Mouse (Mus musculus): ENCODE measurements around the gene Egfr.

The Egfr gene

DNA sequence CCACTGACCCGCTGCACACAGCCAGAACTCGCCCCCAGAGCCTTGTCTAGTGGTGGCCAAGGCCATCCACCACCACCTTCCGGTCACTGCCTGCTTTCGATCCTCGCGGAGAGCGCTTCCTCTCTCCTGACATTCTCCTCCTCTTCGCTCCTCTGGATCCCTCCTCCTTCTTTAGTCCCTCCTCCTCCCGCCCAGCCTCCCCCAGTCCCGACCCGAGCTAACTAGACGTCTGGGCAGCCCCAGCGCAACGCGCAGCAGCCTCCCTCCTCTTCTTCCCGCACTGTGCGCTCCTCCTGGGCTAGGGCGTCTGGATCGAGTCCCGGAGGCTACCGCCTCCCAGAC lies at the start of gene Egfr:
Egfr (plus strand) TSS at position 197 of the 342 bp plus-strand sequence.
- DNase-seq: no peak

DNA sequence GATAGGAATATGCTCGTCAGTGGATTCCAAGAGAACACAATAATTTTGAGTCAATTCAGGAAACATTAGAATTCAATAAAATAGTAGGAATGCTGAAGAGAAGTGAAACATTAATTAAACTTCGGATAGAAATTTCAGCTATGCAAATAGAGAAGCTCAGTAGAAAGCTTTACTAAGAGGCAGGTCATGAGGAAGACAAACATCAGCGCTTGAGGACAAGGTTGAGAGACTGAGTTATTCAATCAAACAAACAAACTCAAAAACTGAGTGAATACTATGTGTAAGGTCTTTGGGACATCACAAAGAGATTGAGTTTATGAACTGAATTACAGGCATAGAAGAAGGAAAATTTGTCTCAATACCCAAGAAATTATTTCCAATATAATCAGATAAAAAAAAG lies 48.8 kb upstream of the Egfr start:
- no peak for DNase-seq

DNA sequence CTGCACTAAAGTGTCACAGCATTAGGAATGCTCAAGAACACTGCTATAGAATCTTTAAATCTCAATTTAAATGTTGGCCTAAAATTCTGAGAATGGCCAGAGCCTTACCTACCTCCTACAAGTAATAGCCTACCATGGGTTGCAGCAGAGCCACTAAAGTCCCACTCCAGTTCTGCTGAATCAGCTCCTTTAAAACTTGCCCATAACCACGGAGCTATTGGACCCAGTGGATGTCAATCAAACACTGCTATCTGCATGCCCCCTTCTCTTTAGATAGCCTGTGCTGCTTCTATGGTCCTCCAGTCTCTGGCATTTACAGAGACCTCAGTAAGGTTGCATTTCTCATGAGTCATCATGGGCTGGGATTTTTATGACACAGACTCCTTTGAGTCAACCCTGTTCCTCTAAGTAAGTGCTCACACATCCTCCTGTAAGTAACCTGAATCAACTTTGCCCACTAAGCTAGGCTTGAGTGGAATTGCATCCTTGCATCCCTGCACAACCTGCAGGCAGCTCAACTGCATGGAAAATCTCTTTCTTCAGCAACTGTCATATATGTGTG lies 16.8 kb upstream of the Egfr start:
- no peak for DNase-seq

DNA sequence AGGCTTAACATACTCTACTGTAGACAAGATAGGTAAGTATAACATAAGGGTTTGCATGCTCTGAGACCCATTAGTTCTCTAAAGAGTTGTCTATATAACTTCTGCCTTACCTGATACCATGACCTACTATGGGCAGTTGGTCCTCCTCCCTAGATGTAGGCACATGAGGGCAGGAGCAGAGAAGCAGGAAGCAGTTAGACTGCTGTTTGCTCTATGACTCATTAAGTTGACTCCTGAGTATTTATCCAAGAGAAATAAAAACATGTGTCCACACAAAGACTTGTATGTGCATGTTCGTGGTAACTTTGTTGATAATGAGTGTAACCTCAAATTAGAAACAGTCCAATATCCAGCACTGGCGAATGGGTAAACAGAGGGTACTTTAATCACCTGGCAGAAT lies 14.7 kb upstream of the Egfr start:
- no peak for DNase-seq

DNA sequence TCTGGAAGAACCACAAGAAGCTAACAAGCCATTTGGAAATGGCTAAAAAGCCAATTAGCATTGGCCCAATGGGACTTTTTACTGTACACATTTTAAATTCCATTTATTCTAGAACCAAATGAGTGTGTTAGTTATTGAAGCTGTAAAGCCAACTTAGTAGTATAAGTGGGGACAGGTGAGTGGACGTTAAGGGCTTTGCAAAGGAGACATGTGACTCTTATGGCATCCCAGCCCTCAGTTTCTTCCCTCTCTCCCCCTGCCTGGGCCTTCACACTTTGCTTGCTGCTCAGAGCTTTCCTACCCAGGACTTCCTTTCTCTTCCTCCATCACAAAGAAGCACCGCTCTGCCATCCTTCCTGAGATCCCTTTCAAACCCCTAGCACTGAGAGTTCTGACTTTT lies 13.3 kb upstream of the Egfr start:
- no peak for DNase-seq

DNA sequence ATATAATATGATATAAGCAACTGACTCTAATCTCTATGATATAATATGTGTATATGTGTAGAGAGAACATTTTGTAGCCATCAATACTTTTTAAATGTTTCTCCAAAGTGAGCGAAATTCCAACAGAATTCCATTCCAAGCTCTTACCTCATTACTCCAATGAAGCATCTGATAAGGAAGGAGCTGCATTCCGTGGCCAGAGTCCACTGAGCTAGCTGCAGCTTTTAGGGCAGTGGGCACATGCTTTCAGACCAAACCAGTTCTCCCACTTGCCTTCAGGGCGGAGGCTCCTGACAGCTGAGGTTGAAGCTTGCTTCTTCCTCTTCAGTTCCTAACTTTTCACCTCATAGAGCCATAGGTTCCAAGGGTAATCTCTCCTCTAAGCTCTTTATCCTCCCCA lies 12.8 kb upstream of the Egfr start:
- no peak for DNase-seq

DNA sequence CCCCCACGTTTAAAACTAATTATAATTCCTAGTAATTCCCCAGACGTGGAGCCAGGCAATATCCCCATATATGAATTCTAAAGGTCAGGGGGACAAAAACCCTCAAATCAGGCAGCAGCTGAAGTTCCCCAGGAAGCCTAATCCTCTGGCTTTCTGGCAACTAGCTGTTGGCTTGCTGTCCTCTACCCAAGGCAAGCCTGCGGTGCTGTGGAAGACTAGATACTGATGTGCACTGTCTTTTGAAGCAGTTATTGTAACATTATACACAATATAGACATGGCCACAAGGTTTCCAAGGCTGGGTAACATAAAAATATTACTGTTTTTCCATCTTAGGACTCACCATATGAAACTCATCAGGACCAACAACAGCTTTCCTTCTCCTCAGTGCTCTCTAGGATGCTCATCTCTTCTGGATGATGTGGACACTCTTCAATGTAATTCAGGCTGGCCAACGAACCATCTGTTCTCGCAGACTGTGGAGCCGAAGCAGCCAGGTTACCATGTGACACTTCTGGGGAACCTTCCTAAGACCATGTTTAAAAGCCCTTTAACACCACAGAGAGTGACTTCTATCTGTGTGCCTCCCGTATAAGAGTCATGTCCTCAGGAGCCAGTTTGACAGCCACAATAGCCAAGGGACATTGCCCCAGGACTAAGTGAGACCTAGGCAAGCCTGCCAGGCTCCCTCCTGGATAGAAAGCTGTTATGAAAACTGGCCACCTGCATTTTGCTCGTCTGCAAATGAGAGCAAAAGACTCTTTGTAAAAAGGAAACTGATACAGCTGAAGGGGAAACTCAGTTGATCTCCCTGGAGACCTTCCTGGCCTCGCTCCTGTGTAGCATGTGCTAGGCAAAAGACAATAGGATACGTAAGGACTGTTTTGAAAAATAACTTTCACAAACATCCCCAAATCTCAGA lies 11.1 kb upstream of the Egfr start:
- no peak for DNase-seq

DNA sequence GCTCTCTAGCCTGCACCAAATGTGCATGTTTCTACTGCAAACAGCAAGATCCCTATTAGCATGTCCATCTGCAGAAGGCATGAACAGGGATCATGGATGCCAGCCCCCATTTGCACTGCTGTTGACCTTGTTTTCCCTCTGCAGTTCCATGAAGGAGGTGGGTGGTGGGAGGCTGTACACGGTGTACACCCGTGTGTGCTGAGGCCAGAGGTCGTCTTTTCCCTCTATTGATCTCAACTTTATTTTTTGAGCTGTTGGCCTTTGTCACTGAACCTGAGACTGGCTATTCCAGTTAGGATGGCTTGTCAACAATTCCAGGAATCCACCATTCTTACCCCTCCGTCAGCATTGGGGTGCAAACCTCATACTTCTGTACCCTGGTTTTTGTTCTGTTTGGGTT lies 9.8 kb upstream of the Egfr start:
- no peak for DNase-seq

DNA sequence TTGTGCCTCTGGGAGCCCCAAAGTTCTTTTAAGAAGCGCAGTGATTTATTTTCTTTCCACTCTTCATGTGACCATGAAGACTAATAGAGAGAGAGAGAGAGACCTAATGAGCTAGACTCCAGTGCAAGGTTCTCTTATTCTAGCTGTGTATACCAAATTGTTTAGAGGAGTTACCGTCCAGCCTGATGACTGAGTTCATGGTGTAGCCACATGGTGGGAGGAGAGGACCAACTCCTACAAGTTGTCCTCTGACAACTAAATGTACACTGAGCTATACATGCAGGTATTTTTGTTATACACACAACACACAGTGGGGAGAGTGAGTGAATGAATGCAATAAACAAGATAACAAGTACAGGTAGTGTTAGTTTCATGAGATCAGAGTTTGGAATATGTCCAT lies 9.2 kb upstream of the Egfr start:
- DNase-seq: no peak

DNA sequence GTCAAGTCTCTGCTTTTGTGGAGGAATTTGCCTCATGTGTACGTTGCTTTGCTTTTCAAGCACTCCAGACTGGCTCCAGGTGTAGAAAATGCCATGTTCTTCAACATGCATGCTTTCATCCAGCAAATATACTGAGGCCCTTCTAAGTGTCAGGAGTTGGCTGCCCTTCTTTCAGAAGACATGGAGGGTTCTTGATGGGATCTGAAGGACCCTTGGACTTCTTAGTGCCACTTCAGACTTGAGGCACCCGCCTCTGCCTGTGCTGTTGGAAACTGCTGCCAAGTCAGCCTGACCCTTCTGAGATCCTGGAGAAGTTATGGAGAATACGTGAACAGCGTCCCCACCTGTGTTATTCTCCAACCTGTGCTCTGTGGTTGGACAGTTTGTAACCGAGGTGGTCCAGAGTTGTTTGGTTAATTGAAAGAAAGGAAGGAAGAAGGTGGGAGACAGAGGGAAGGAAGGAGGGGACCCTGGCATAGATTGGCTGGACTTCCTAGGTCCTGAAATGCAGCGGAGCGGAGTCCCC lies 483 bp upstream of the Egfr start:
- DNase-seq: no peak

DNA sequence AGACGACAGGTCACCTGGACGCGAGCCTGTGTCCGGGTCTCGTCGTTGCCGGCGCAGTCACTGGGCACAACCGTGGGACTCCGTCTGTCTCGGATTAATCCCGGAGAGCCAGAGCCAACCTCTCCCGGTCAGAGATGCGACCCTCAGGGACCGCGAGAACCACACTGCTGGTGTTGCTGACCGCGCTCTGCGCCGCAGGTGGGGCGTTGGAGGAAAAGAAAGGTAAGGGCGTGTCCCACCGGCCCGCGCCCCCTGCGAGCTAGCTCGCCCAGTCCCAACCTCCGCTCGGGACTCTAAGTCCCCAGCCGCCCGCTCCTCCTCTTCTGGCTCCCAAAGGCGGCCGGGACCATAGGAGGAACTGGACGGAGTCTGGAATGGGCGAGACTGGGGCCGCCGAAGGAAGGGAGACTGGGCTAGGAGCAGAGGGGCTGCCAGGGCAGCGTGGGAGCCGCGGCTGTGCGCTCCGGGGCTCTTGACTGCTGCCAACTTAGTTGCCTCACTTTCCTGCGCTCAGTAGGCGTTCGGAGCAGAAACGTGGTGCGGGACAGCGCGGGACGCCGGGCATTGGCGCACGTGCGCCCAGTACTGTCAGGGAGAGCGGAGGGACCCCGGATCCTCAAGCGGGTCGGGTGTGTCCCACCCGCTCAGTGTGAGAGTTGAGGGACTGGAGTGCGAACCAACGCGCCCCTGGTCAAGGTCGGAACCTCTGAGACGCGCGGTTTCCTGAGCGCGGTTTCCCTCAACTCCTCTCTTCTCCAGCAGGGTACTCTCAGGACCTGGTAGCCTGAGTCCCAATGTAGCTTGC lies 548 bp downstream of the Egfr start:
- DNase-seq: no peak

DNA sequence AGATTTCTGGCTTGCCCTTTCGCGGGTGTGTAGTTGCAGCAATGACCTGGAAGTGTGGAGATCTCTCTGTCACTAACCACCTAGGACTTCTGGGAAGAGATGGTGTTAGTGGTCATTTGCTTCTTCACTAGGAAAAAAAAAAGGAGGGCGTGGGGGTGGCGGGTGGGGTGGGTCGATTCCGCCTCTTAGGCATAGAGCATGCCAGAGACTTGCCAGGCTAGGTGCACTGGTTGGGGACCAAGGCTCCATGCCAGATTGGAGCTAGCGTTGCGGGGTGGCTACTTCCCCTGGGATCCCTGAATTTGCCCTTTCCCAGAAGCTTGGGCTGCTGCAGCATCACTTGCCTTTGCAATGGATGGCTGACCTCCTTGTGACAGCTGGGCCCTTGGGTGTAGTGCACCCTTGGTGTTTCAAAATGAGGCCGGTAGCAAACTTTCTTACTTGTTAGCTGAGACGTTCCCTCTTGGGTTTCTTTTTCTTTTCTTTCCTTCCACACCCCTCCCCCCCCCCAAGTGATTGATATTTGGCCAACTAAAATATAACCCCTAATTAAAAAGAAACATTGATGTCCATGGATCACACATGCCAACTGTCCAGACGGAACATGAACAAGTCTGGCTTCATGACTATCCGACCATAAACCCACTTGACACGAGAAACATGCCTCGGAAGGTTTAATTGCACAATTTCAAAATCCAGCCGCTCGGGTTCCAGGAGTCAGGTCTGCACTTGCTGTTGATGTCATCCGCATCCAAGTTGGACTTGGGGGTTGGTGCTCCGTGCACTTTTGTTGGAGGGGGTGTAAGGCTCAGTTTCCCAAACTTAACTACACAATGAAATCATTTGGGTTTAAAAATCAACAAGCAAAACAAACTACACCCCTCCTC lies 1.4 kb downstream of the Egfr start:
- no peak for DNase-seq

DNA sequence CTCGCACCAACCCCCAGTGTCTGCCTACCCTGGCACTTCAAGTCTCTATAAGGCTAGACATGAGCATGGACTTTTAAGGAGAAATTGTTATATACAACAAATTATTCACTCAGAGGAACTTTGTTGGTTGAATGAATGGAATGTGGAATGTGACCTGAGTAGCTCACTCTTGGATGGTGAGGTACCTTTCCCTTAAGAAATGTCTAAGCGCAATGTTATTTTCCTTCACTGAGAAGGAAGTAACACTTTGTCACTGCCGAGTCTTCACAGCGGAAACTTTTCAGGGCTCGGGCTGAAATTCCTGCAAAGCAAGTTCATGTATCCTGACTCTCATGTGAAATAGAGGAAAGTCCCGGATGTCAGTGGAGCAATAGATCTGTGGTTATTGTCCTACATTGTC lies 7.9 kb downstream of the Egfr start:
- DNase-seq: no peak

DNA sequence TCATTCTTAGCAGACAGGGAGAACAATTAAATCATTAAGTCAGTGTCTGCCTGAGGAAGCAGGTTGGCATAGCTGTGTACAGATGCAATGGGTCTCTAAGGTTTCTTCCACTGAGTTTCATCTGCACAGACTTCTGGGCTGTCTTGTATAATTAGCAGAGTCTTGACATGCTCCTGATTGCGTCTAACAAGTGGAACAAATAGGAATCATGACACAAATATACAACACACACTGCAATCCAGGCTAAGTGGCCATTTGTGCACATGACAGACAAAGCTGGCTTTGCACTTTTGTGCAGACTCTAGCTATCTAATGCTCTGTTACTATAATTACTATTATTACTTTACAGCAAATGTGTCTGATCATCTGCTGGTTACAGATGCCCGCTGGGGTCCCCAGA lies 9.2 kb downstream of the Egfr start:
- DNase-seq: no peak

DNA sequence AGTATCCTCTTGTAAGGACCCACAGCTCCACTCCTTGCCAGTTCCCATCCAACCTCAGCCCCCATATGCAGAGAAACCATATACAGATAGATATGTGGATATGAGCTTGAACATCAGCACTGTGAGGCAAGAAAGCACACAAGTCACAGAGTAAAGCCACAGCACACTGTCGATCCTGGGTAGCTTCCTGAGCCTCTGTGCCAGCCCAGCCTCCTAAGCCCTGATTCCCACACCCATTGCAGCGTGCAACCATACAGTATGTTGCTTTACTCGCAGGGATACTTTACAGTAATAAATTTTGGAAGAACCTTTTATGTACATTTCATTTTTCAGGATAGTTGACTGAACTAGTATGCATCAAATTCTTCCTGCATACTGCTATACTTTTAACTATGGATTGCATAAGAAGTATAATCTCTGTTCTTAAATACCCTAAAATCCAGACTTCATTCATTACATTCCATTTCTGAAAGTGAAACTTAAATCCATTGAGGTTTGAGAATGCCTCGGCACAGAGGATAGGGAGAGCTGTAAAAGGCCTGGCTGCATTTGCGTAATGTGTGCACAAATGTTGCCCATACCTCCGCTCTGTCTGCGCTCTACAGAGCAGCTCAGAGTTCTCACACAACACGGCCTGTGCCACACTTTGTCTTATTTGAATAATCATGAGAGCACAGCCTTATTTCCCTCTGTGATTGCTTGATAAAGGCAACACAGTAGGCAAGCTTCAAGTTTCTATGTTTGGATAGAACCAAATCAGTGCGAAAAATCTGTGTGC lies 14.2 kb downstream of the Egfr start:
- no peak for DNase-seq

DNA sequence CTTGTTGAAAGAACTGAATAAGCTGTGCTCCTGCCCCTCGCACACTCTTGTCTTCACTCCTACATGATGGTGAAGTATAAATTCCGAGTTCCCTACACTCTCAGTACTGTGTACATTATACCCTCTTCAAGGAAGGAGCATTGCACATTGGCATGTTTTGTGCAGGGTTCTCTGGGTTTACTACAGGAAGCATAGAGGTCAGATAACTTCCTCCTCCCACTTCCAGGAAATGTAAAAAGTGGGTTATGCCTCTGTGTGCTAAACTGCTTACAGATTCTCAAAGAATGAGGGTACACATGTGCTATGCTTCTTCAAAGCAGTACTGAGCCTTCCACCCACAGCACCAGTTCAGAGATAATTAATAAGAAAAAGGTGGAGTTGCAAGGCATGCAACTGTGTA lies 16.0 kb downstream of the Egfr start:
- DNase-seq: no peak

DNA sequence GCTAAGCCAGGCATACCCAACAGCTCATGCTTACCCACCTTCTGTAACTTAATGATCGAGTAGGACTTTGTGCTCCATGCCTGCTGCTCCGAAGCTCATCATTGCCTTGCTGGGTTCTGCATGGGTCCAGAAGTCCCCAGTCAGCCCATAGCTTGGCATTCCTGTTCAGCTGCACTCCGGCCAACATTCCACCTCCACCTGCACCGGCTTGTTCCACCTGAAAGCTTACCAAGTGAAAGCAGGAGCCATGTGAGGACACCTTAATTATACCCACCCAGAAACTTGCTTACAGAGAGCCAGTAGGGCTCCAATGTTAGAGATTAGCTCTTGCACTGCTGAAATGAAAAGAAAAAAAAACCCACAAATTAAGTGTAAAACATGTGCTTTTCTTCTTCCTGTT lies 17.3 kb downstream of the Egfr start:
- DNase-seq: no peak

DNA sequence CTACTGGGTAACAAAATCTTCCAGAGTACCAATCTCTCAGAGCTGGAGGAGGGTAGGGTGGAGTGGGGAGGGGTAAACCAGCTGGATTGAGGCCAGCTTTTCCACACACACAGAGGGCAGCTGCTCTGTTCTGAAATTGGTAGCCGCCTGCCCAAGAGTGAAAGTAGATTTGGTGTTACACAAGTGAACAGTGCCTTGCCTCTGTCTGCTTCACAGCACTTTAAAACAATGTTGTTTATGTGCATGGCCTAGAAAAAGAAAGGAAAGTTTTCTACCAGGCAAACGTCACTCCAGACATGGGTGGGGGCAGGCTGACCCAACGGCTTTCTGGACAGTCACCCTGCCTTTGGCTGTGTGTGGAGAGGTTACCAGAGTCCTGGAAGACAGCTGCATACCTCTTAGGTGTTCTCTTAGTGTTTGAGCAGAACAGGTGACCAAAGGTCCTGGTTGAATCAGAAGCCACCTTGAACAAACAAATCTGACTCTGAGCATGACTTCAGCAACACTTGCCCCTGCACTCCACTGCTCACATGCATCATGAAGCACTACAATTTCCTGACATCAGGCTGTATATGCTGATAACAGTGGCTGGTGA lies 17.8 kb downstream of the Egfr start:
- no peak for DNase-seq

DNA sequence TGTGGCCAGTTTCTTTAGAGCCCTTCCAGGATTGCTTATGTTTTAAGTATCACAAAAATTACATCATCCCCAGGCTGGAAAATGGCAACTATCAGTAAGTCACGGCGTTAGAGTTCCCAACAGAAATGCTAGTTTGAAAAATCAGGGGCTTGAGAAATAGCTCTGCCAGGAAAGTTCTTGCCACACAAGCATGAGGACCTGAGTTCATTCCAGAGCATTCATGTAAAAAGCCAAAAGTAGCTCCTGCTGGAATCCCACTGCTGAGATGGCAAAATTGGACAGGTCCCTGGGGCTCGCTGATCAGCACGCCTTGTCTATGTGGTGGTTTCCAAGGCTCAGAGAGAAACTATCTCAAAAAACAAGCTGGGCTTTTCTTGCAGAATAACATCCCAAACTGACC lies 19.0 kb downstream of the Egfr start:
- no peak for DNase-seq

DNA sequence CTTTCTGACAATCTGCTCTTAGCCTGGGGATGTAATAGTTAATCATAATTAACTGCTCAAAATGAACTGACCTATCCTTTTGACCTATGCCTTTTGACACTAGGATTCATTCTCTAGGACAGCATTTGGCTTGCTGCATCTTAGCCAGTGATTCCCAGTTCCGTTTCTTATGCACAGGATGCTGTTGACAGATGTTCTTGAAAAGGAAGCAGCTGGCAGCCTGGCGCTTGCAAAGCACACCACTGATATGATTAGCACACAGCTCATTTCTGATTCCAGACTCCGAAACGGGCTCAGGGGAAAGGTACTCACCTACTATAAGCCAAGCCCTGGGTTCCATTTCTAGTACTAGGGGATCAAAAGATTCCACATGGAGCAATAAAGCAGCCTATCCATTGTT lies 20.7 kb downstream of the Egfr start:
- DNase-seq: no peak

DNA sequence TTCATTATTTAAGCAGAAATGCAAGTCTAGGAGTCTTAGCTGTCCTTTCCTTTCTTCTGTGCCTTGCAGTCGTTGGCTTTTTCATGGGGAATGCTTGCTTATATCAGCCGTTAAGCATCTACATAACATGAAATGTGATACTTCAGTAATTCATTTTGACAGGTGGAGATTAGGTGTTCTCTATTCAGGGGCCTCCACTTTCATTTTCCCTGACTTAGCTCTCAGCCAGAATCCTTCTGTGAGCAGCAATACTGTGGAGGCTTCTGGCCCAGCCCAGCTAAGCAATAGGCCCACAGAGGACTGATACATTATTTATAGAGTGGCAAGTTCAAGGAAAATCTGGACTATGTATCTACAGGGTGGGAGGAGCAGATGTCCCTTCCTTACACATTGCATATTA lies 25.0 kb downstream of the Egfr start:
- DNase-seq: no peak

DNA sequence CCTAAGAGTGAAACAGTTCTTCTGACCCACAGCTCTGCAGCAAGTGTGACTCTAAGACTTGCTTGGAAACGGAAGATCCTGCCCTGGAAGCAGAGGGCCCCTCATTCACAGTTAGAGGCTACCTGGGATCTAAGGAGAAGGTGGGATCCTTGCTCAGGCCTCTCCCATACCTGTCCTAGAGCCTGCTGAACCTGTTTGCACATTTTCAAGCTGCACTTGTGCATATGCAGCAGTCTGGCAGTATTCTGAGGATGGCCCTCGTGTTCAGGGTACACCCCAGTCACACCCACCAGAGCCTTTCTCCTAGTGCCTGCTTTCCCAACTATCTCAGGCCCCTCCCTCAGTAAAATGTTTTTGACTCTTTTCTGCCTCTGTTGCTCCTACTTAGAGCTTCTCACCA lies 29.6 kb downstream of the Egfr start:
- DNase-seq: no peak

All from thymus, postnatal 25 days (tissue).